13 mouse cellular contexts compared by ENCODE assay signal in the genomic region with DNA sequence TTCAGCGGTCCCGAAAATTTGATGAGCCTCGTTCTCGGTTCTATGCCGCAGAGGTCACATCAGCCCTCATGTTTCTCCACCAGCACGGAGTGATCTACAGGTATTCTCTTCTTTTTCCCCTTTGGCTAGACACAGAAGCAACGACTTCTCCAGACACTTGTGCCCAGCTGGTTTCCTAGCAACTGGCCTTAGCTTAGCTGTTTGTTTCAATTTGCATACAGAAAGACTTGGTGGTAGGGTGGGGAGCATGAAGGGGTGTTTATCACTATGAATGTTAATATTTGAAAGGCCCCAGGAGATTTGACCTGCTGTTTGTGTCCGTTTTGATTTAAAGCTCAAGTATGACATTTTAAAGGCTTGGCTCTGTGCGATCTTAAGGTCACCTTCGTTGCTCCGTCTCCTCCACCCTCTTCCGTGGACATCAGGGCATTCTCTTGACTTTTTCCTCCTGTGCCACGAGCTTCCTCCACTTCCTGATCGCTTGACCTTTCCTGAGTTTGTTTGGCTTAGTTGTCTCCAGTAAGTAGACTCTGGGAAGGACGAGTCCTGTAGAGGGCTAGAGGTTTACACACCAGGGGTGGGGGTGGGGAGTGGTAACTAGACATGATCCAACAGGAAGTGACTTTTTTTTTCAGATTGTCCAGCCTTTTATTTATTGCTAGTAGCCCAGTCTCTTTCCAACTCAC. TPM values are rescaled to one million over a fixed set of nuclear protein-coding genes. Genes with fewer than 3 reads are reported as not detected.
DNase-seq lines count a peak whose midpoint lies in the region; ATAC-seq lines count a peak whose summit lies in the region.
"Had no signal": no experiment of that assay in that cellular context is flagged by ENCODE, and none has a peak within 500 bp of the region (broad histone marks: within the 10 kb centered on the region; RNA-seq: fewer than 3 reads in every experiment).

No protein-coding gene starts in this region.

- no peak overlapping the region for H3K4me2 ChIP-seq in lung, embryonic 16.5 days (ENCODE audit: low read depth, low read length)

- H3K4me1 ChIP-seq in lung, embryonic 16.5 days (replicated peaks; ENCODE audit: control insufficient read depth, insufficient read depth, low read length) = peaks cover 12% of the 10 kb centered on the region

- intact Hi-C loops in left cerebral cortex, postnatal 4 days (cut with DNase I) = no loop called here

- peak; percentile 78 for ATAC-seq in lung, embryonic 16.5 days (ENCODE audit: low read depth)

- no peaks in the 10 kb centered on the region for H3K27me3 ChIP-seq in lung, embryonic 16.5 days (ENCODE audit: control insufficient read depth, insufficient read depth, low read depth, low read length)

- no peak overlapping the region for H3K9ac ChIP-seq in lung, embryonic 16.5 days (ENCODE audit: low read length)

- no peak overlapping the region for H3K4me3 ChIP-seq in lung, embryonic 16.5 days (ENCODE audit: low read length)
- H3K4me3 ChIP-seq: hindbrain, embryonic 10.5 days had no signal

- H3K9me3 ChIP-seq in lung, embryonic 16.5 days (ENCODE audit: control insufficient read depth, low read length) = no peaks in the 10 kb centered on the region
- H3K9me3 ChIP-seq: hindbrain, embryonic 10.5 days had no signal

- no peaks in the 10 kb centered on the region for H3K36me3 ChIP-seq in lung, embryonic 16.5 days (ENCODE audit: control insufficient read depth, insufficient read depth, low read length)
- H3K36me3 ChIP-seq: G1E; hindbrain, embryonic 10.5 days had no signal

- DNase-seq in adrenal gland, adult (ENCODE audit: inconsistent age in 2 of 2, low spot score in 1 of 2) = peak; percentile 48 to 78
- no peak for DNase-seq in adrenal gland, postnatal 4 days (ENCODE audit: low spot score in 2 of 2)
- peak; percentile 53 for DNase-seq in R1 (ENCODE audit: low read depth, low spot score)
- peak; percentile 29 to 68 for DNase-seq in kidney, adult 8-10 months
- DNase-seq in urinary bladder, postnatal 36 days (ENCODE audit: low spot score in 2 of 2) = no peak
- no peak for DNase-seq in urinary bladder, adult 2 months (ENCODE audit: low spot score)
- no peak for DNase-seq in left cerebral cortex, postnatal 4 days
- DNase-seq: cerebellum, adult 2 months; layer of hippocampus, adult 9-11 months had no signal

- 56% methylated on average over 15 of the region's 15 CpGs for WGBS in lung, embryonic 16.5 days

- peak overlapping the region; percentile 2; the same call in 1 of the 2 replicates for H3K27ac ChIP-seq in lung, embryonic 16.5 days (ENCODE audit: low read length)
- H3K27ac ChIP-seq: hindbrain, embryonic 10.5 days had no signal

RNA-seq across cellular contexts. Expression of gene Gm10309, which starts 54.3 kb away (rescaled TPM):
- under 1 TPM in 1 of 2 experiments, not detected in 1; 0.25 TPM for total RNA-seq in adrenal gland, postnatal 4 days (2021)
- polyA plus RNA-seq in lung, embryonic 16.5 days (2015; fragmentation: Nextera tagmentation; extraction: Ambion mirVana) = 0.54 and 0.55 TPM in 2 replicates
- 0.14 and 0.24 TPM in 2 replicates for polyA plus RNA-seq in urinary bladder, adult 2 months (2012; rRNA removed)
- not detected for total RNA-seq in left cerebral cortex, postnatal 4 days (2021)
- total RNA-seq: adrenal gland, postnatal 36 days had no signal
- polyA plus RNA-seq: cerebellum, adult 2 months; G1E had no signal

Comparison
In these comparisons a context has a peak if more than half of its experiments do, and no peak if none do; other contexts are left out.
1. DNase-seq: peak in adrenal gland, adult (2 of 2), R1 (single experiment) and kidney, adult 8-10 months (2 of 2); none in adrenal gland, postnatal 4 days (0 of 2), urinary bladder, postnatal 36 days (0 of 2), urinary bladder, adult 2 months (single experiment) and left cerebral cortex, postnatal 4 days (single experiment).